Mouse (Mus musculus) left cerebral cortex, adult 18-20 months (tissue): ENCODE results near the gene Kptn. TPM values are rescaled to one million over a fixed set of nuclear protein-coding genes. Genes with fewer than 3 reads are reported as not detected.
A peak's percentile ranks its signal among the peaks of the same experiment; 100 is the strongest.

ENCODE experiments used
- DNase-seq, 2 experiments: peaks; one replicate each; pipeline ENCODE4 v3.0.0; 2021 to 2022; ENCODE audit warnings: low spot score in 2 of 2, mixed read lengths in 1 of 2
- long read RNA-seq, 2 experiments: library from polyadenylated mRNA; stranded (forward); transcript quantifications; one replicate each; pipeline ENCODE4 v2.0.0; 2021
- total RNA-seq, 2 experiments: library from RNA; stranded (reverse); gene quantifications; 2 replicates each; pipeline ENCODE4 v1.2.3; 2021

Gene Kptn
- total RNA-seq: 10 to 100 TPM; 34.9 to 35.1 TPM
- long read RNA-seq, experiment 1, transcript Kptn-201 (12 exons, 1,630 nt): major isoform, 20 of 34 reads
- long read RNA-seq, experiment 1, partial matches to known transcripts: 5 of 34 reads
- long read RNA-seq, experiment 1, other reads (novel, unspliced or antisense): 8 of 34 reads
- long read RNA-seq, experiment 2, transcript Kptn-201 (12 exons, 1,630 nt): major isoform, 16 of 26 reads
- long read RNA-seq, experiment 2, partial matches to known transcripts: 3 of 26 reads
- long read RNA-seq, experiment 2, other reads (novel, unspliced or antisense): 7 of 26 reads

- DNase-seq: peak; percentile 92 to 94
These were observed at the start of gene Kptn for GRCm38 (mm10) chr7:16119569-16120261. Kptn (plus strand) TSS chr7:16119895.

DNA sequence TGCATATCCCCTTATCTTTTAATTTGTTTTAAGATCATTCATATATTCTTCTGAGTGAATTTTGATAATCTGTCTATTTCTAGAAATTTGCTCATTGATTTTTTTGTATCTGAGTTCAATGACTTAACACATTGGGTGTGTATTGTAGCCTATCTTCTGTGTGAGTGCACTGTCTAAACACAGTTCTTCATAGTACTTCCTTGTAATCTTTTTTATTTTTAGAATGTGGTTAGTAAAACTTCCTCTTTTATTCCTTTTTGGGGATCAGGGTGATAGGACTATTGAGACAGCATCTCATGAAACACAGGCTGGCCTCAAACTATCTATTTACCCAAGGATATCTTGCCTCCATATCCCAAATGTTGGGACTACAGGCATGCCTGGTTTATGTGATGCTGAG lies 48.8 kb upstream of the Kptn start:
- DNase-seq: no peak

DNA sequence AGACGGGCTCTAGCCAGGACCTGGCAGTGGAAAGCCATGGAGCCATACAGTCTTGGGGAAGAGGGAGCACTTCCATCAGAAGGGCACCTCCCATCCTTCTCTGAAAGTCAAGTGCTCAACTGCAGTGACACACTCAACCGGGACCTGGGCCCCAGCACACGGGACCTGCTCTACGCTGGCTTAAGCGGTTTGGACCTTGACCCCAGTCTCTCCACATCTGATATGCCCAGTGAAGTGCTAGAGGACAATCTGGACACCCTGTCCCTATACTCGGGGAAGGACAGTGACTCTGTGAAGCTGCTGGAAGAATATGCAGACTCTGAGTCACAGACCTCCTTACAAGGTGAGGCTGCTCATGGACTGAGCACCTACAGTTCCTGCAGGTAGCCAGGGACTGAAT lies 47.8 kb upstream of the Kptn start:
- no peak for DNase-seq

DNA sequence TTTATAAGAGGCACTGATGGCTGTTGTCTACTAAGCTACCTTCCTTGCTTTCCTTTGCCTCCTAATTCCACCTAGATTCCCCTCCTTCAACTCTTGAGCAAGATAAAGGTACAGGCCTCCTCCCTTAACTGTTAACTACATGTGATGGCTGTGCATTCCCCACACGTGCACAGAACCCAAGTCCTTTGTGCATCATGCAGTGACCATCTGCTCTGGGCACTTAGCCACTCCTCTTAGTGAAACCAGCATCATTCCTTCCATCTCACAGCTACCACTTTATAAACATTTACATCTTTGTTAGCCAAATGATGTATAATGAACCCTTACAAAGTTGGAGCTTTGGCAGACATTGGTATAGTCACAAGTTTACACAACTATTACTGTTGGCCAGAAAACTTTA lies 39.7 kb upstream of the Kptn start:
- no peak for DNase-seq

GRCm38 (mm10) chr7:16080581-16080980 lies 39.1 kb upstream of the Kptn start:
- DNase-seq: no peak

GRCm38 (mm10) chr7:16083361-16083760 lies 36.3 kb upstream of the Kptn start:
- DNase-seq: no peak

DNA sequence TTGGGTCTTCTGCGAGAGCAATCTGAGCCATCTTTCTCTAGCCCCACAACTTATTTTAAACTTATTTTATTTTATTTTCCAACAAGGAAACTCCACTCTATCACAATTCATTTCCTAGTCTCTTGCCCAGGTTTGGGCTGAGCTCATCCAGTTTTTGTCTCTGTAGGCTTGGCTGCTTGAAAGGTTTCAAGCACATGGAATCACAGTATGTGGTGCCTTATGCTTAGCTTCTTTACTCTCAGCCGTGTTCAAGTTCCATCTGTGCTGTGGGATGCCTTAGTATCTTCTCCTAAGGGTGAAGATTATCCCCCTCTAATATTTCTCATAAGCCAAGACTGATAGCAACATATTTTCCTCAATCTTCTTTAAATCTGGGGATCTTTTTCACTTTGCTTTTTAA lies 32.1 kb upstream of the Kptn start:
- no peak for DNase-seq

DNA sequence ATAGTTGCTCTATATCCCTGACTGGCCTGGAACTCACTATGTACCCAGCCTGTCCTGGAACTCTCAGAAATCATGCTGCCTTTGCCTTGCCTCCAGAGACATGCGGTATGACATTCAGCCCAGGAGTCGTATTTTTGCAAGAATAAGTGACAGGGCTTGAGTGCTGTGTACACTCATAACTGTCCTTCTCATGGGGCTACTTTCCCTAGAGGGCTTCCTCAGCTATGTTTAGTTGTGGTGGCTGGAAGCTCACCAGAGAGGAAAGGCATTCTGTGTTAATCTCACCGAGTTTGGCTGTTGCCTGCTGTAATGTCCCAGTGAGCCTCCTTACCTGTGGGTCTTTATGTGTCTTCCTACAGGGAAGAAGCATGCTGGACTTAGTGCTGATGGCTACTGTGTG lies 25.1 kb upstream of the Kptn start:
- DNase-seq: no peak

DNA sequence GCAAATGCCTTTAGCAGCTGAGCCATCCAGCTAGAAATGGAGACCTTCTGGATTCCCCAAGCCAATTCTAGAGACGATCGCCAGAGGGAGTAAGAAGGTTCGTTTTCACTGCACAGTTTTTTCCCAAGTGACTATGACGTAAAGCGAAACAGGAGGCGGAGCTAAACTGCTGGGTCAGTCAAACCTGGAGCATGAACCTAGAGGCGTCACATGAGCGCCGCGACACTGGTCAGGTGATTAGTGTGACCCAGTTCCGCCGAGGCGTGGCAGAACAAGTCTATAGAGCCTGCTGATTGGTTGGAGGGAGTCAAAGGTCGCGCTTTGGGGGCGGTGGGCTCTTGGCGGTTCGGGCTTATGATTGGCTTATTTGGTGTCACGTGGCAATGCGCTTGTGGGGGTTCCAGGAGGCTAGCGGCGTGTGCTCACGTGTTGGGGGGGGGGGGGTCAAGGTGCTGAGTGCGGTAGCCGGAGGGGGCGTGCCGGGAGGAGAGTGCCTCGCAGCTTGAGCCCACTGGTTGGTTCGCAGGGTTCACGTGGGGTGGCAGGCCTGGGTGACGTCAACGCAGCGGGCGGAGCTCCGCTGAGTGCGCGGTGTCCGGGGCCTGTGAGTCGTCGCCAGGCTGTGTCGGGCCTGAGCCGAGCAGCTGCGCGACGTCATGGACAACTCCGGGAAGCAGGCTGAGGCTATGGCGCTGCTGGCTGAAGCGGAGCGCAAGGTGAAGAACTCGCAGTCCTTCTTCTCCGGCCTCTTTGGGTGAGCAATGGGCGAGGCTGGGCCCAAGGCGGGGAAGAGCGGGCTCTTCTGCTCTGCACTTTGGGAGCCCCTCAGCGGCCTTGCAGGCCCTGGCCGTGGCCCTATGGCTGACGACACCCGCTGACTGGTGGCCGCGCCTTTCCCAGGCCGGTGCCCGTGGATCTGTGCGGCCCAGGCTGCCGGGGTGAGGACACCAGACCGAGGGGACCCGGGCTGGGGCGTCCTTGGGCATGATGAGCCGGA lies 21.4 kb upstream of the Kptn start, which contains the start of gene Napa:
TSS of gene Napa (plus strand) at position 438 of the 997 bp plus-strand sequence.
- DNase-seq: peak; percentile 98 to 100

GRCm38 (mm10) chr7:16099901-16100300 lies 19.8 kb upstream of the Kptn start:
- no peak for DNase-seq

DNA sequence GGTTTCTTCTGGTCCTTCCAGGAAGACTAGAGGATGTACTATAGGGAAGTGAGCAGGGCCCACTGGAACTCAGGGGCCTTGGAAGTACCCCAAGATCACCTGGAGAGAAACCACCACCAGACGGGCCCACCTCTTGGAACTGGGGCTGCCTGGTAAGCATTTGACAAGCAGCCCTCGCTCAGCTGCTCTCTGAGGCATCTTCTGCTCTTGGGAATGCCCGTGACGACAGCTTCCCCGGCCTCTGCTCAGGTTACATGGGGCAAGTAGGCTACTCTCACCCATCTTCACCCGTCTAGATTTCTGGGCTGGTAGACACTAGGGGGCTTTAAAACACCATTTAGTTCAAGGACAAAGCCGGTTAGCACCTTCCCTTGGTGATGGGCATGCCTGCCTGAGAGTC lies 18.6 kb upstream of the Kptn start:
- DNase-seq: no peak

- DNase-seq: no peak
These were observed 17.8 kb upstream of the Kptn start for GRCm38 (mm10) chr7:16101726-16102475.

DNA sequence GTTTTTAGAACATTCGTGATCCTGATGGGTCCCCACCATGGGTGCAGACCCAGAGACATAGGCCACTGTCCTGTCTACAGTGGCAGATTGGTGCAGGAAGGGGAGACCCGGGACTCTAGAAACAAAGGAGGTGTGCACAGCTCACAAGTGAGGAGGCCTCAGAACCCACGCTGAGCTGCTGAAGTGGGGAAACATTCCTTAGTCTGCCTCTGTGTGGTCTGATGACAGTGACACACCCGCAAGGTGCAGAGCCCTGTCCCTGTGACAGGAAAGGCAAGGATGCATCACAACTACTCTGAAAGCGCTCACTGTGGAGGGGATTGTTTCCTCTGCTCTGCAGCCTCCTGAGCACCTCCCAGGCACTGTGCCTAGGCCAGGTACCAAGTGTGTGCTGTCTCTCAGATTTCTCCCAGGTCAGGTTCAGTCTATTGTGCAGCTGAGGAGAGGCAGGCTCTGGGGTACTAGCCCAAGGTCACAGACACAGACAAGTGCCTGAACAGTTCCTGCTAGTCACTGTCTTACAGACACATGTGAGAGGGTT lies 16.9 kb upstream of the Kptn start:
- no peak for DNase-seq

GRCm38 (mm10) chr7:16103760-16104159 lies 15.9 kb upstream of the Kptn start:
- DNase-seq: peak; percentile 76 to 88

- no peak for DNase-seq
These were observed 14.9 kb upstream of the Kptn start for GRCm38 (mm10) chr7:16104611-16105388.

DNA sequence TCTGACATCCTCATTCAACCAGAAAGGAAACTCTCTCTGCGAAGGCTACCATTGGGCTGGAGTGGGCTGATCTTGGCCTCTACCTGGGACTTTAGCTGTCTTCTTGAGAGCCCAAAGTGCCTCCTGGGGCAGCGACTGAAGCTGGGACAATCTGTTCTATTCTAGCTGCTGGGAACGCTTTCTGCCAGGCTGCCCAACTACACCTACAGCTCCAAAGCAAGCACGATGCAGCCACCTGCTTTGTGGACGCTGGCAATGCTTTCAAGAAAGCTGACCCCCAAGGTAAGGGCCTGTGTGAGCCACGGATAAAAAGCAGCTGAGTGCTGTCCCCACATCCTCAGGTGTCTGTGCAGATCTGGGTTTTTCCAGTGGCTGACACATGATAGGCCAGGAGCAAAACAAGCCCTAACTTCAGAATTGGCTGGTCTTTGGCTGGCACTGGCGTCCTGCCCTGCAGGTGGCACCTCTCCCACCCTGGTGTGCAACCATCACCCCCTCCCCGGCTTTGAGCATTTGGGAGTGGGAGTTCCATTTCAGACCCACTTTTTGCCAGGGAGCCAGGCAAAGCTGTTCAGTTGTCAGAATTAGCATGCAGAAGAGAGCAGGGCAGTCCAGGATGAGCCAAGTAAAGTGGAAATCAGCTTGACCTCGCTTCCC lies 10.7 kb upstream of the Kptn start:
- DNase-seq: no peak

- DNase-seq: no peak
These were observed 9.5 kb upstream of the Kptn start for GRCm38 (mm10) chr7:16110158-16110557.

GRCm38 (mm10) chr7:16111284-16112090 lies 8.2 kb upstream of the Kptn start:
- no peak for DNase-seq
